Mouse (Mus musculus): ENCODE results near the gene Vamp5. TPM values are rescaled to one million over a fixed set of nuclear protein-coding genes. Genes with fewer than 3 reads are reported as not detected.

Vamp5 gene
- polyA plus RNA-seq, 1 experiment from 2014 or later, result 19.4 TPM

GRCm38 (mm10) chr6:72360599-72360935 lies 19.7 kb downstream of the Vamp5 start:
- H3K4me3 ChIP-seq (replicated peaks), result 0 out of 2 replicates have a peak overlapping the region, but pooled peaks have one; percentile 73
- WGBS, result 45% methylated on average over 7 of the region's 7 CpGs

DNA sequence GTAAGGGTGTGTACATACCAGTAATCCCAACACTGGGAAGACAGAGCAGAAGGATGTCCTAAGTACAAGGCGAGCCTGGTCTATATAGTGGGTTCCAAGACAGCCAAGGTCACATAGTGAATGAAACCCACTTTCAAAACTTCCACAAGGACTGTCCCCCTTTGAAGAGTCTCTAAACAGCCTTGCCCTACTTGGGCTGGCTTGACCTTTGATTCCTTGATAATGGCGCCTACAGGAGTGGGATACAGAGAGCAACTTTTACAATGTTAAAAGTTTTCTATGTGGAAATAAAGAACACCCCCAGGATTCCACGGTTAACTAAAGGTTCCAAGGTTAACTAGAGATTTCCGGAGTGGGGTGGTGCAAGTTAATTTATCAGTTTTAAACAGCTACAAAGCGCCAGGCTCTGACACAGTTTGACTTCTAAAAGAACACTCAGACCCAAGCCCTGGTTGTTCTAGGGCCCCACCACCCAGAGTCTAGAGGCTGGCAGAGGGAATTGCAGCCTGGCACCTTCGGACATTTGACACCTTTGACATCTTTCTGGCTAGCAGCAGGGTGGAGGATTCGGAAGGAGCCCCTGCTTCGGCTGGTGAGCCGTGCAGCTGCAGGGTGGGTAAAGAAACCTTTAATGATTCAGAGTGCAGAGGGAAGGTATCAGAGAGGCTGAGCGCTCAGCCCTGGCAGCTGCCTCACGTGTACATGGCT lies 20.2 kb downstream of the Vamp5 start:
- WGBS, result 65% methylated on average over 11 of the region's 11 CpGs
- peak overlapping the region; percentile 18; the same call in 1 of the 2 replicates for H3K9ac ChIP-seq
- H3K4me3 ChIP-seq (replicated peaks), result no peak overlapping the region
- no peaks in the 10 kb centered on the region for H3K27me3 ChIP-seq (replicated peaks)
- ATAC-seq, result no peak
- peak overlapping the region; percentile 59 for H3K27ac ChIP-seq
- no peaks in the 10 kb centered on the region for H3K9me3 ChIP-seq
- H3K4me2 ChIP-seq (replicated peaks), result peak overlapping the region; percentile 62; the same call in 1 of the 2 replicates
- no peaks in the 10 kb centered on the region; the same call in 1 of the 2 replicates for H3K36me3 ChIP-seq
- H3K4me1 ChIP-seq (replicated peaks), result peaks cover 41% of the 10 kb centered on the region

More at GRCm38 (mm10) chr6:72360599-72360935, 19.7 kb downstream of the Vamp5 start:
- no peaks in the 10 kb centered on the region; the same call in 1 of the 2 replicates for H3K36me3 ChIP-seq
- H3K9me3 ChIP-seq, result no peaks in the 10 kb centered on the region
- no peaks in the 10 kb centered on the region for H3K27me3 ChIP-seq (replicated peaks)
- peak overlapping the region; percentile 18; the same call in 1 of the 2 replicates for H3K9ac ChIP-seq
- H3K4me2 ChIP-seq (replicated peaks), result peak overlapping the region; percentile 62; the same call in 1 of the 2 replicates
- peak overlapping the region; percentile 59 for H3K27ac ChIP-seq
- no peak for ATAC-seq
- H3K4me1 ChIP-seq (replicated peaks), result peaks cover 41% of the 10 kb centered on the region

DNA sequence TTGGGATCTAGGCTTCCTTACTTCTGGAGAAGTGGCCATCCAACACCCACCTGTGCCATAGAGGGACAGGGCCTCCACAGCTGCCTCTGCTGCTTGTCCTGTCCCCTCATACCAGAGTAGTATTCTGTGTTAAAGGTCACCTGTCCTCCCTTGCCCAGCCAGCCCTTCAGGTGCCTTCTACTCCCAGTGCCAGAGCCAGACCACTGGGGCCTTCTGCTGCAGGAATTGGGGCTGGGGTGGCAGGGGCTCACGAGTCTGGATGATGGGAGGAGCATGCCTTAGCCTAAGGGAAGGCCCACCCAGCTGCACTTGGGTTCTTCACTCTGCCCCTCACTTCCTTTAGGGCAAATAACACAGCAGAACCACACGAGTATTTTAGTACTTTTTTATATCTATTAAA lies 20.9 kb downstream of the Vamp5 start:
- H3K27me3 ChIP-seq (replicated peaks), result no peaks in the 10 kb centered on the region
- H3K4me1 ChIP-seq (replicated peaks), result peaks cover 47% of the 10 kb centered on the region
- H3K9me3 ChIP-seq, result no peaks in the 10 kb centered on the region
- H3K4me2 ChIP-seq (replicated peaks), result no peak overlapping the region
- WGBS, result 74% methylated on average over 2 of the region's 2 CpGs
- no peak for ATAC-seq
- no peaks in the 10 kb centered on the region; the same call in 1 of the 2 replicates for H3K36me3 ChIP-seq
- no peak overlapping the region for H3K9ac ChIP-seq
- no peak overlapping the region for H3K27ac ChIP-seq
- H3K4me3 ChIP-seq (replicated peaks), result no peak overlapping the region

- Histone ChIP-seq H3K4me3 (replicated peaks) (no peak overlapping the region), H3K36me3 (no peaks in the 10 kb centered on the region; the same call in 1 of the 2 replicates), H3K27me3 (replicated peaks) (no peaks in the 10 kb centered on the region), H3K4me1 (replicated peaks) (peaks cover 47% of the 10 kb centered on the region), H3K4me2 (replicated peaks) (no peak overlapping the region), H3K9ac (no peak overlapping the region), H3K27ac (no peak overlapping the region), H3K9me3 (no peaks in the 10 kb centered on the region)
- WGBS, result 78% methylated on average over 10 of the region's 10 CpGs
- ATAC-seq, result no peak
These were observed 22.0 kb downstream of the Vamp5 start for GRCm38 (mm10) chr6:72358086-72358764.

- Histone ChIP-seq H3K4me3 (replicated peaks) (no peak overlapping the region), H3K9ac (no peak overlapping the region), H3K36me3 (no peaks in the 10 kb centered on the region; the same call in 1 of the 2 replicates), H3K4me1 (replicated peaks) (peaks cover 44% of the 10 kb centered on the region), H3K27me3 (replicated peaks) (no peaks in the 10 kb centered on the region), H3K4me2 (replicated peaks) (0 out of 2 replicates have a peak overlapping the region, but pooled peaks have one; percentile 5), H3K9me3 (no peaks in the 10 kb centered on the region), H3K27ac (0 out of 2 replicates have a peak overlapping the region, but pooled peaks have one; percentile 18)
- 66% methylated on average over 5 of the region's 5 CpGs for WGBS
- ATAC-seq, result no peak
These were observed 22.8 kb downstream of the Vamp5 start for GRCm38 (mm10) chr6:72357164-72358079.

DNA sequence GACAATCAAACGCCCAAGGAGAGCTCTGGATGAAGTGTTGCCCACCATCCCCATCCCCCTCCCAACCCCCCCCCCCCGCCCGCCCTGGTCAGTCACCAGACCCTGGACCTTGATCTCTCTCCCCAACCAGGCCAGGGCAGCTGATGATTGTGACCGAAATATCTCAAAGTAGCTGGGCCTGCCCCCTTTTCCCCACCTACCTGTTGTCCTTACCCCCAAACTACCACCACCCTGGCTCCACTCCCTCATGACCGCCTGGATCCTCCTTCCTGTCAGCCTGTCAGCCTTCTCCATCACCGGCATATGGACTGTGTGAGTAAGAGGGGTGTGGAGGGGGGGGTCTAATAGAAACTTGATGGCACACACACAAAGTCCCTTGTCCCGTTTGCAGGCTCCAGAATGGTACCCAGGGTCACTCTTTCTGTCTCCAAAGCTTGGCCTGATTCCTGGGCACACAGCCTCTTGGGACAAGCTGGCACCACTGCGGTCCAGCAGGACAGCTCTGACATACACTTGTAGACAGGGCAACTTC lies 24.2 kb downstream of the Vamp5 start:
- WGBS, result 36% methylated on average over 8 of the region's 8 CpGs
- Histone ChIP-seq H3K4me2 (replicated peaks) (peak overlapping the region; percentile 87), H3K27me3 (replicated peaks) (no peaks in the 10 kb centered on the region), H3K36me3 (no peaks in the 10 kb centered on the region; the same call in 1 of the 2 replicates), H3K9me3 (no peaks in the 10 kb centered on the region), H3K4me3 (replicated peaks) (peak overlapping the region; percentile 55), H3K4me1 (replicated peaks) (peaks cover 36% of the 10 kb centered on the region), H3K9ac (peak overlapping the region; percentile 60), H3K27ac (no peak overlapping the region)
- ATAC-seq, result 0 out of 2 replicates have a peak, but pooled peaks have one; percentile 1

DNA sequence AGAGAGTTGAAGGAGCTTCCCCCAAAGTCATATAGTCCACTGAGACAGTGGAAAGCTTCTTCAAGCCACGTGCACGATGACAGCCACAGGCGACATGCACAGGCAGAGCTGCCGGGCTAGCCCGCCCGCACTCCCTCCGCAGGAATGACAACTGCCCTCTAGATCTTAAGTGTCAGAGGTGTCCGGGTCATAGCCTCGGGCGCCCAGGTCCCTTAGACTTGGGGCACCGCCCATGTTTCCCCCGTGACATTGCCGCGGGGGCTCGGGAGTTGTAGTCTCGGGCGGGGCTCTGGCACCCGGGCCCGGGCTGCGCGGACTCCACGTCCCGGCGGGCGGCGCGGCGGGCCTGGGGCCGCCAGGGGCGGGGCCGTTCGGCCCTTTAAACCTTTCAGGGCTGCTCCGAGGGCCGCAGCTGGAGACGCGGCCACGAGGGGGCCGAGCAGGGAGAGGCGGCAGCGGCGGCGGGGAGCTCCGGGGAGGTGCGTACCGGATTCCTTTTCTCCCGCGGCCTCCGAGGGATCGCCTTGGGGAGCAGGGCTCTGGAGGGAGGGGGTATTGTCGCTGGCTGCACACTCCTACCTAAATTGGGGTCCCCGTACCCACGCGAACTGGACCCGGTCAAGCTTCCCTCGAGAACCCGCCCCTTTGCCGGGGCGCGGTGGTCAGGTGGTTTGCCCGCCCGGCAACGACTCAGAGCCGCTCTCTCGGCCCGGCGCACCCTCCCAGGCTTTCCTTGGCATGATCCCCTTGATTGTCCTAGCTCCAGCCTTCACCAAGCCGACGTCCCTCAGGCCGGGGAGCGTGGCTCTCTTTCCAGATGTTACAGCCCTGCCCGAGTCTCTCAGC lies 25.0 kb downstream of the Vamp5 start, which contains the start of gene Tmem150a:
Tmem150a (plus strand) TSS at position 382 of the 846 bp plus-strand sequence.
- H3K4me3 ChIP-seq (replicated peaks), result peak within 1 kb of the TSS; percentile 55
- H3K9me3 ChIP-seq, result no peaks in the 10 kb centered on the region
- WGBS, result under 1% methylated on average over 71 of the region's 71 CpGs
- no peaks in the 10 kb centered on the region for H3K27me3 ChIP-seq (replicated peaks)
- peak within 1 kb of the TSS; percentile 87 for H3K4me2 ChIP-seq (replicated peaks)
- peaks cover 28% of the 10 kb centered on the region for H3K4me1 ChIP-seq (replicated peaks)
- no peak within 1 kb of the TSS for H3K27ac ChIP-seq
- no peaks in the 10 kb centered on the region; the same call in 1 of the 2 replicates for H3K36me3 ChIP-seq
- H3K9ac ChIP-seq, result peak within 1 kb of the TSS; percentile 60
- peak; percentile 92 for ATAC-seq

DNA sequence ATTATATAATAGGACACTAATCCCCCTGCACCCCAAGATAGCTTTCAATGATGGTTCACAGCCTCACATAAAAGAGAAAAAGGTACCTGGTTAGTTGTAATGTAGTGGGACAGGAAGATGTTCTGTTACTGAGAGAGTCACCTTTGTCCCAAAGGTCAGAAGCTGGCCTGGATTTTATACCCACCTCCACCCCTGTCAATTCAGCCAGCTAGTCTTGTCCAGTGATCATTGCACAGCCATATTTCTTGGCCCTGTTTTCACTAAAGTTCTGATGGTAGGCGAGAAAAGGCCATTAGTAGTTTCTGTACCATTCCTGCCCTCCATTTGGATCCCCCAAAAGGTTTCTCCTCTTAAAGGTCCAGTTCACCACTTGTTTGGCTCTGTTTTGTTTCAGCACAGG lies 26.2 kb downstream of the Vamp5 start:
- Histone ChIP-seq H3K27me3 (replicated peaks) (no peaks in the 10 kb centered on the region), H3K4me3 (replicated peaks) (no peak overlapping the region), H3K27ac (no peak overlapping the region), H3K4me2 (replicated peaks) (no peak overlapping the region), H3K9ac (no peak overlapping the region), H3K4me1 (replicated peaks) (peaks cover 24% of the 10 kb centered on the region), H3K9me3 (no peaks in the 10 kb centered on the region), H3K36me3 (no peaks in the 10 kb centered on the region; the same call in 1 of the 2 replicates)
- no peak for ATAC-seq
- 76% methylated on average over 1 of the region's 1 CpGs for WGBS

- Histone ChIP-seq H3K9me3 (no peaks in the 10 kb centered on the region), H3K27ac (no peak overlapping the region), H3K9ac (no peak overlapping the region), H3K36me3 (peaks cover 7% of the 10 kb centered on the region; the same call in 1 of the 2 replicates), H3K27me3 (replicated peaks) (no peaks in the 10 kb centered on the region), H3K4me1 (replicated peaks) (peaks cover 31% of the 10 kb centered on the region), H3K4me2 (replicated peaks) (no peak overlapping the region), H3K4me3 (replicated peaks) (no peak overlapping the region)
- no peak for ATAC-seq
- 69% methylated on average over 5 of the region's 5 CpGs for WGBS
These were observed 27.4 kb downstream of the Vamp5 start for GRCm38 (mm10) chr6:72352636-72353405.

- H3K36me3 ChIP-seq, result peaks cover 7% of the 10 kb centered on the region; the same call in 1 of the 2 replicates
- no peak overlapping the region for H3K4me2 ChIP-seq (replicated peaks)
- H3K4me3 ChIP-seq (replicated peaks), result no peak overlapping the region
- H3K27ac ChIP-seq, result no peak overlapping the region
- ATAC-seq, result no peak
- no peak overlapping the region for H3K9ac ChIP-seq
- 90% methylated on average over 2 of the region's 2 CpGs for WGBS
- no peaks in the 10 kb centered on the region for H3K27me3 ChIP-seq (replicated peaks)
- H3K9me3 ChIP-seq, result no peaks in the 10 kb centered on the region
- peaks cover 15% of the 10 kb centered on the region; the same call in 1 of the 2 replicates for H3K4me1 ChIP-seq (replicated peaks)
These were observed 30.1 kb downstream of the Vamp5 start for GRCm38 (mm10) chr6:72350214-72350613.
